Mouse (Mus musculus) forebrain, embryonic 16.5 days (tissue): ENCODE measurements at regions not wholly inside any gene's neighbourhood (a gene's known extent, or its start where the extent isn't known, plus 50 kb on each side); places are given as distances from the start of the nearest gene placed in this dataset.

Experiments
- ATAC-seq: fragments of 200-750 bp; cut with Nextera tagmentation; 2 replicates; pipeline ENCODE4 v1.8.0; 2017; ENCODE audit warnings: mild to moderate bottlenecking, moderate library complexity
- H3K27ac ChIP-seq: fragments of 300-500 bp; sonication (generic); 2 replicates; pipeline ENCODE4 v1.5.1; 2014; ENCODE audit warnings: low read length, control low read depth
- H3K27me3 ChIP-seq: fragments of 300-500 bp; sonication (generic); replicated peaks from 2 replicates; pipeline ENCODE4 v1.6.1; 2014; ENCODE audit warnings: low read length; ENCODE audit not compliant: control insufficient read depth, insufficient read depth
- H3K36me3 ChIP-seq: fragments of 300-500 bp; sonication (generic); 2 replicates; pipeline ENCODE4 v1.6.1; 2014; ENCODE audit not compliant: control insufficient read depth, insufficient read depth
- H3K4me1 ChIP-seq: fragments of 300-500 bp; sonication (generic); replicated peaks from 2 replicates; pipeline ENCODE4 v1.6.1; 2014; ENCODE audit warnings: low read length; ENCODE audit not compliant: control insufficient read depth, insufficient read depth
- H3K4me2 ChIP-seq: fragments of 300-500 bp; sonication (generic); 2 replicates; pipeline ENCODE4 v1.6.1; 2014; ENCODE audit warnings: mild to moderate bottlenecking, low read length, control low read depth
- H3K4me3 ChIP-seq: fragments of 300-500 bp; sonication (generic); replicated peaks from 2 replicates; pipeline ENCODE4 v1.5.1; 2014; ENCODE audit warnings: mild to moderate bottlenecking, low read length, control low read depth
- H3K9ac ChIP-seq: fragments of 300-500 bp; sonication (generic); replicated peaks from 2 replicates; pipeline ENCODE4 v1.6.1; 2014; ENCODE audit warnings: low read depth, low read length, control low read depth
- H3K9me3 ChIP-seq: fragments of 300-500 bp; sonication (generic); 2 replicates; pipeline ENCODE4 v1.6.1; 2016; ENCODE audit warnings: low read length; ENCODE audit not compliant: control insufficient read depth
- WGBS: fragments of 180-500 bp; shearing (Covaris S2); extraction: QIAGEN DNeasy Blood & Tissue Kit; methylation state at CpG from one replicate; pipeline ENCODE4 v1.1.7; 2014; 5-methylcytosine and 5-hydroxymethylcytosine counted together

GRCm38 (mm10) chr10:111827246-111827645 lies 145.2 kb upstream of the Krr1 start:
- no peaks in the 10 kb centered on the region for H3K27me3 ChIP-seq
- no peak overlapping the region for H3K9ac ChIP-seq
- H3K9me3 ChIP-seq: no peaks in the 10 kb centered on the region
- no peak overlapping the region for H3K4me3 ChIP-seq
- H3K27ac ChIP-seq: no peak overlapping the region
- ATAC-seq: no peak
- WGBS: 72% methylated on average over 3 of the region's 3 CpGs
- no peaks in the 10 kb centered on the region for H3K4me1 ChIP-seq
- no peaks in the 10 kb centered on the region for H3K36me3 ChIP-seq
- H3K4me2 ChIP-seq: no peak overlapping the region

GRCm38 (mm10) chr10:111827930-111828329 lies 144.5 kb upstream of the Krr1 start:
- Histone ChIP-seq H3K9me3 (no peaks in the 10 kb centered on the region), H3K27ac (no peak overlapping the region), H3K4me1 (no peaks in the 10 kb centered on the region), H3K9ac (no peak overlapping the region), H3K4me2 (no peak overlapping the region), H3K4me3 (no peak overlapping the region), H3K27me3 (no peaks in the 10 kb centered on the region), H3K36me3 (no peaks in the 10 kb centered on the region)
- no peak for ATAC-seq
- WGBS: 94% methylated on average over 4 of the region's 4 CpGs

- 92% methylated on average over 4 of the region's 4 CpGs for WGBS
- Histone ChIP-seq H3K4me3 (no peak overlapping the region), H3K4me2 (no peak overlapping the region), H3K9me3 (no peaks in the 10 kb centered on the region), H3K4me1 (no peaks in the 10 kb centered on the region), H3K9ac (no peak overlapping the region), H3K27ac (no peak overlapping the region), H3K27me3 (no peaks in the 10 kb centered on the region), H3K36me3 (no peaks in the 10 kb centered on the region)
- no peak for ATAC-seq
Measured at GRCm38 (mm10) chr10:111828610-111829009, 143.9 kb upstream of the Krr1 start.

GRCm38 (mm10) chr10:111829291-111829690 lies 143.2 kb upstream of the Krr1 start:
- no peak overlapping the region for H3K4me2 ChIP-seq
- H3K4me3 ChIP-seq: no peak overlapping the region
- H3K4me1 ChIP-seq: no peaks in the 10 kb centered on the region
- no peak overlapping the region for H3K27ac ChIP-seq
- 44% methylated on average over 2 of the region's 2 CpGs for WGBS
- no peaks in the 10 kb centered on the region for H3K9me3 ChIP-seq
- ATAC-seq: 0 out of 2 replicates have a peak, but pooled peaks have one; percentile 23
- H3K9ac ChIP-seq: no peak overlapping the region
- H3K27me3 ChIP-seq: no peaks in the 10 kb centered on the region
- H3K36me3 ChIP-seq: no peaks in the 10 kb centered on the region

- no peaks in the 10 kb centered on the region for H3K9me3 ChIP-seq
- no peak for ATAC-seq
- H3K27me3 ChIP-seq: no peaks in the 10 kb centered on the region
- H3K9ac ChIP-seq: no peak overlapping the region
- H3K27ac ChIP-seq: no peak overlapping the region
- no peak overlapping the region for H3K4me2 ChIP-seq
- 0 out of 2 replicates have a peak, but pooled peaks cover 2% of the 10 kb centered on the region for H3K4me1 ChIP-seq
- no peaks in the 10 kb centered on the region for H3K36me3 ChIP-seq
- H3K4me3 ChIP-seq: no peak overlapping the region
- WGBS: 65% methylated on average over 1 of the region's 1 CpGs
Measured at GRCm38 (mm10) chr10:111831105-111831504, 141.4 kb upstream of the Krr1 start.

DNA sequence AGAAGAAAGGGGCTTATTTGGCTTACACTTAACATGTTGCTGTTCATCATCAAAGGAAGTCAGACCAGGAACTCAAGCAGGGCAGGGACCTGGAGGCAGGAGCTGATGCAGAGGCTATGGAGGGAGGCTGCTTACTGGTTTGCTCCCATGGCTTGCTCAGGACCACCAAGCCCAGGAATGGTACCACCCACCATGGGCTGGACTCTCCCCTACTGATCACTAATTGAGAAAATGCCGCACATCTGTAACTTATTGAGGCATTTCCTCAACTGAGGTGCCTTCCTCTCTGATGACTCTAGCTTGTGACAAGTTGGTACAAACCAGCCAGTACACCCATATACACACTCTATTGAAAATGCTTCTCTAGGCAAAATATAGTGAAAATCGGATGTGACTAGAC lies 138.9 kb upstream of the Krr1 start:
- H3K27me3 ChIP-seq: no peaks in the 10 kb centered on the region
- H3K4me1 ChIP-seq: 0 out of 2 replicates have a peak, but pooled peaks cover 2% of the 10 kb centered on the region
- no peaks in the 10 kb centered on the region for H3K36me3 ChIP-seq
- H3K9me3 ChIP-seq: no peaks in the 10 kb centered on the region
- no peak overlapping the region for H3K9ac ChIP-seq
- 96% methylated on average over 2 of the region's 2 CpGs for WGBS
- no peak overlapping the region for H3K27ac ChIP-seq
- no peak overlapping the region for H3K4me3 ChIP-seq
- no peak for ATAC-seq
- no peak overlapping the region for H3K4me2 ChIP-seq

DNA sequence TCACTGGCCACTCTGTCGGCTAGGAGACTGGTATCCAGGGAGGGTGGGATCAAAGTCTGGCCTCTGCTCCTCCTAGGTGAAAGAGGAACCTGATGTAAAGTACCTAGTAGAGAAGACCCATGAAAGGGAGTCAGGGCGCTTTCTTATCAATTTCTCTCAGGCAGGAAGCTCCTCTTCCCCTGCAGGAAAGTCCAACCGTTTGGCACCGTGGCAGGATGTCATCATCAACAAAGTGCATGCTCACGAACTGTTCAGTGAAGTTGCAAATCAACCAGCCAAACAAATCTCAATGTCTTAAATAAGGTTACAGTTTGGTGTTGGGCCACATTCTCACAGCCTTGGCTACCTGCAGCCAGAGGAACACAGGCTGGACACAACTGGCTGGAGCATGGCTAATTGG lies 138.2 kb upstream of the Krr1 start:
- no peak overlapping the region for H3K9ac ChIP-seq
- WGBS: 84% methylated on average over 5 of the region's 5 CpGs

DNA sequence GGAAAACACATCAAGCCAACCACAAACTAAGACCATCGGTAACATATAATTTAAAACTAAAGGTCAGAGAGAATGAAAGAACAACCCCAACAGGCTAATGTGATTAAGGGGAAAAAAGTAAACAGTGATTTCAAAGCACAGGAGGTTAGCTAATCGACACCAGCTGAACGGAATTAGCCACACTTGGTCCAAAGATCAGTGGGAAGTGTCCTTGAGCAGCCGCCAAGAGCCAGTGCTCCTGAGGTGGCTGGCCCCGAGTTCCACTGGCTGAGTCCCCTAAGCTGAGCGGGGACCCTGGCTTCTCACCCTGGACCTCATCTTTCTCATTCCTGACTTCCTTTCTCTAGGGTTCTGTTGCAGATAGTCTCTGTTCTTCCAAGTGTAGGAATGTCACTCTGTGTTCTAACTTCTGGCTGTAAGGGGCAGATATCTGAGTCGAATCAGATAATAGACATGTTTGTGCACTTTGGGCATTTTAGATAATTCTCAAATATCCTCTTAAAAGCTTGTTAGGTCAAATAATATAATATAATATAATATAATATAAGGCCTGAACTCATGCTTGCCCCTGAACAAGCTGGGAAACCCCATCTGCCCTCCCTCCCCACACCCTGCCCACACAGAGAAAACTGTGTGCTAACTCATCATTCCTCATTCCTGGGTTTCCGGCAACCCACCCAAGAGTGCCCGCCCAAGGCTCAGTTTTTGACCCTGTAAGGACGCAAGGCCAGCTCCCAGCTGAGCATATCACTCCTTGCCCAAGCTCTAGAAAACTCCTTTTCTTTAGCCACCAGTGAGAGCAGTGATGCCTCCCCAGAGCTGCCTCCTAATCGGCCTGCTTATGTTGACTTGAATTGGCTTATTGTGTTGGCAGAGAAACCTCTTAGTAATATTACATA lies 137.3 kb upstream of the Krr1 start:
- H3K4me2 ChIP-seq: no peak overlapping the region
- no peak overlapping the region for H3K4me3 ChIP-seq
- H3K27ac ChIP-seq: no peak overlapping the region
- no peak for ATAC-seq
- no peaks in the 10 kb centered on the region for H3K27me3 ChIP-seq
- no peak overlapping the region for H3K9ac ChIP-seq
- 60% methylated on average over 11 of the region's 11 CpGs for WGBS
- no peaks in the 10 kb centered on the region for H3K9me3 ChIP-seq
- no peaks in the 10 kb centered on the region for H3K36me3 ChIP-seq
- H3K4me1 ChIP-seq: 0 out of 2 replicates have a peak, but pooled peaks cover 2% of the 10 kb centered on the region

More for the DNA sequence above, 138.2 kb upstream of the Krr1 start:
- H3K4me1 ChIP-seq: 0 out of 2 replicates have a peak, but pooled peaks cover 2% of the 10 kb centered on the region
- no peaks in the 10 kb centered on the region for H3K27me3 ChIP-seq
- no peak overlapping the region for H3K4me3 ChIP-seq
- H3K27ac ChIP-seq: no peak overlapping the region
- no peak for ATAC-seq
- H3K4me2 ChIP-seq: no peak overlapping the region
- H3K36me3 ChIP-seq: no peaks in the 10 kb centered on the region
- H3K9me3 ChIP-seq: no peaks in the 10 kb centered on the region

- H3K27ac ChIP-seq: no peak overlapping the region
- H3K36me3 ChIP-seq: no peaks in the 10 kb centered on the region
- WGBS: 60% methylated on average over 5 of the region's 5 CpGs
- 0 out of 2 replicates have a peak, but pooled peaks cover 2% of the 10 kb centered on the region for H3K4me1 ChIP-seq
- no peaks in the 10 kb centered on the region for H3K9me3 ChIP-seq
- H3K9ac ChIP-seq: no peak overlapping the region
- H3K4me3 ChIP-seq: no peak overlapping the region
- H3K27me3 ChIP-seq: no peaks in the 10 kb centered on the region
- no peak for ATAC-seq
- H3K4me2 ChIP-seq: no peak overlapping the region
Measured at GRCm38 (mm10) chr10:111836191-111836590, 136.3 kb upstream of the Krr1 start.
